Mouse (Mus musculus) lung, embryonic 14.5 days (tissue): ENCODE data around the gene Tmpo. TPM values are rescaled to one million over a fixed set of nuclear protein-coding genes. Genes with fewer than 3 reads are reported as not detected.

Experiments used
- ATAC-seq: fragments of 200-750 bp; cut with Nextera tagmentation; 2 replicates; pipeline ENCODE4 v1.8.0; 2017; ENCODE audit warnings: mild to moderate bottlenecking, moderate TSS enrichment, moderate library complexity; ENCODE audit not compliant: insufficient read depth
- DNase-seq: peaks from one replicate; pipeline ENCODE4 v3.0.0-alpha.2; 2015
- H3K27ac ChIP-seq: fragments of 300-500 bp; sonication (generic); 2 replicates; pipeline ENCODE4 v1.5.1; 2014; ENCODE audit warnings: low read depth, mild to moderate bottlenecking, moderate library complexity
- H3K27me3 ChIP-seq: fragments of 300-500 bp; sonication (generic); 2 replicates; pipeline ENCODE4 v1.6.1; 2014; ENCODE audit warnings: low read length, control low read depth; ENCODE audit not compliant: insufficient read depth
- H3K36me3 ChIP-seq: fragments of 300-500 bp; sonication (generic); 2 replicates; pipeline ENCODE4 v1.6.1; 2014; ENCODE audit warnings: control low read depth; ENCODE audit not compliant: insufficient read depth
- H3K4me1 ChIP-seq: fragments of 300-500 bp; sonication (generic); 2 replicates; pipeline ENCODE4 v1.6.1; 2014; ENCODE audit warnings: antibody characterized with exemption, control low read depth; ENCODE audit not compliant: insufficient read depth
- H3K4me2 ChIP-seq: fragments of 300-500 bp; sonication (generic); 2 replicates; pipeline ENCODE4 v1.6.1; 2014; ENCODE audit warnings: mild to moderate bottlenecking
- H3K4me3 ChIP-seq: fragments of 300-500 bp; sonication (generic); 2 replicates; pipeline ENCODE4 v1.5.1; 2014; ENCODE audit warnings: low read depth, low read length
- H3K9ac ChIP-seq: fragments of 300-500 bp; sonication (generic); 2 replicates; pipeline ENCODE4 v1.6.1; 2014
- H3K9me3 ChIP-seq: fragments of 300-500 bp; sonication (generic); 2 replicates; pipeline ENCODE4 v1.6.1; 2016; ENCODE audit warnings: low read depth, low read length, control low read depth
- CTCF ChIP-seq: IDR thresholded peaks from 2 replicates; pipeline ENCODE4 v1.5.1; 2016; ENCODE audit warnings: antibody characterized with exemption, low read depth
- WGBS: fragments of 180-500 bp; shearing (Covaris S2); extraction: QIAGEN DNeasy Blood & Tissue Kit; methylation state at CpG from one replicate; pipeline ENCODE4 v1.1.7; 2014; 5-methylcytosine and 5-hydroxymethylcytosine counted together
- polyA plus RNA-seq: library from polyadenylated mRNA; unstranded; fragments of >200 nt; fragmentation: Nextera tagmentation; extraction: Ambion mirVana; gene quantifications from 2 replicates; pipeline ENCODE4 v1.2.1, GENCODE M21; 2014

The Tmpo gene
- polyA plus RNA-seq, 1 experiment from 2014 or later, result 337 TPM

DNA sequence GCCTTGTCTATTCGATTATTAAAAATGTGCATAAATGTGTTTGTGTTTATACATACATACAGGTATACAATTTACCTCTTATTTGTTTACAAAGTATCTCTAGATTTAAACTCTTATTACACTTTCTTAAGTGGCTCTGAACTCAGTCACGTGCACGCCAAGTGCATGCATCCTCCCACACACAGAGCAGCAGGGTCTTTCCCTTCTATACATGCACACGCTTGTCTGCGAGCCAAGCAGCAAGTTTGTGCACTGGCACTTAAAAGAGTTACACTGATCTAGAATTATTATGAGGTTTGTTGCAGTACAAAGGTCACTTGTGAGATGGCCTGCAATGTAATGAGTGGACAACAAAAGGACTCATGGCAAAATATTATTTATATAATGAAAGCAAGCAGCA, 20.1 kb downstream of the Tmpo start:
- peaks cover 92% of the 10 kb centered on the region for H3K36me3 ChIP-seq
- no peak overlapping the region for H3K27ac ChIP-seq
- no peak overlapping the region for H3K4me3 ChIP-seq
- H3K4me1 ChIP-seq, result no peaks in the 10 kb centered on the region
- ATAC-seq (no peak), DNase-seq (no peak)
- no peaks in the 10 kb centered on the region for H3K9me3 ChIP-seq
- 91% methylated on average over 5 of the region's 5 CpGs for WGBS
- TF ChIP-seq CTCF, result no peak
- no peak overlapping the region for H3K4me2 ChIP-seq
- H3K9ac ChIP-seq, result no peak overlapping the region
- H3K27me3 ChIP-seq, result no peaks in the 10 kb centered on the region

DNA sequence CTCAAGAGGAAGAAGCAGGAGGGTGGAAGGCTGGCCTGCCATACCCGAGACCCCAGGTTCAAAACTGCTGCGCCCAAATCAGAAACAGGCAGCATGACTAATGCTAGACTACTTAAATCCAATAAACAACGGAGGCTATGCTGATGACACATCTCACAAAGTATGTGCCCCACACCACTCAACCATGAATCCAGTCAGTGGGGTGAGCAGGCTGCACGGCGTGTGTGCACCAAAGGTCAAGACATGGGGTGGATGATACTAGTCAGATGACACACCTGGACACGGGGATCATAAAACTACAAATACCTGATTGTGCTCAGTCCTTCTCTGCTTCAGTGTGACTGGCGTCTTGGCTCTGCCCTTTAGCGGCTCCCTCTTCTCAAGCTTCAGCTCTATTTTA, 22.7 kb downstream of the Tmpo start:
- TF ChIP-seq CTCF, result no peak
- Histone ChIP-seq H3K4me1 (no peaks in the 10 kb centered on the region), H3K4me3 (no peak overlapping the region), H3K4me2 (no peak overlapping the region), H3K27ac (no peak overlapping the region), H3K36me3 (peaks cover 97% of the 10 kb centered on the region), H3K9me3 (no peaks in the 10 kb centered on the region), H3K27me3 (no peaks in the 10 kb centered on the region), H3K9ac (no peak overlapping the region)
- WGBS, result 75% methylated on average over 8 of the region's 8 CpGs
- ATAC-seq (0 out of 2 replicates have a peak, but pooled peaks have one; percentile 25), DNase-seq (no peak)

- Histone ChIP-seq H3K9me3 (no peaks in the 10 kb centered on the region), H3K9ac (no peak overlapping the region), H3K4me1 (no peaks in the 10 kb centered on the region), H3K4me2 (no peak overlapping the region), H3K36me3 (peaks cover 95% of the 10 kb centered on the region), H3K27ac (no peak overlapping the region), H3K27me3 (no peaks in the 10 kb centered on the region), H3K4me3 (no peak overlapping the region)
- ATAC-seq (peak; percentile 21; the same call in 1 of the 2 replicates), DNase-seq (no peak)
- WGBS, result 74% methylated on average over 6 of the region's 6 CpGs
- no peak for TF ChIP-seq CTCF
These were observed 24.8 kb downstream of the Tmpo start for GRCm38 (mm10) chr10:91156338-91156737.

GRCm38 (mm10) chr10:91153894-91154503, 27.1 kb downstream of the Tmpo start:
- H3K27me3 ChIP-seq, result no peaks in the 10 kb centered on the region
- 88% methylated on average over 10 of the region's 10 CpGs for WGBS
- no peak overlapping the region for H3K4me2 ChIP-seq

DNA sequence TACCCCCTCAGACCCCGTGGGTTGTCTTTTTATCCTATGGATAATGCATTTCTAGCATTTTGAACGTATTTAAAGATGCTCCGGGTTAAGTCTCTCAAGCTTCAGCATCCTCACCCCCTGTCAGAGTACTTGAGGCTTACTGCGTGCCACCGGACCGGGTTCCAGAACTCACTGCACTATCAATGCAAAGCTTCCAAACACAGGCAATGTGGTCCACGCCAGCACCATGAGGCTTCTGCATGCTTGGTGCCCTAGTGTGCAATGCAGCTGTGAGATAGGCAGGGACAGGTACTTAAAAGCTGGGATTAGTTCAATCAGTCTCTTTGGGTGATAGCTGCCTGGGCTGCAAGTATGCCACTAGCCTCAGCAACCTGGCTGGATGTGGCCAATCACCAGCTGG, 35.7 kb downstream of the Tmpo start:
- ATAC-seq, result no peak; the same call in 1 of the 2 replicates
- no peak overlapping the region for H3K4me2 ChIP-seq

More at GRCm38 (mm10) chr10:91153894-91154503, 27.1 kb downstream of the Tmpo start:
- Histone ChIP-seq H3K4me3 (no peak overlapping the region), H3K9me3 (no peaks in the 10 kb centered on the region), H3K9ac (no peak overlapping the region), H3K36me3 (peaks cover 97% of the 10 kb centered on the region), H3K4me1 (no peaks in the 10 kb centered on the region), H3K27ac (no peak overlapping the region)
- TF ChIP-seq CTCF, result no peak
- no peak for ATAC-seq
- no peak for DNase-seq

DNA sequence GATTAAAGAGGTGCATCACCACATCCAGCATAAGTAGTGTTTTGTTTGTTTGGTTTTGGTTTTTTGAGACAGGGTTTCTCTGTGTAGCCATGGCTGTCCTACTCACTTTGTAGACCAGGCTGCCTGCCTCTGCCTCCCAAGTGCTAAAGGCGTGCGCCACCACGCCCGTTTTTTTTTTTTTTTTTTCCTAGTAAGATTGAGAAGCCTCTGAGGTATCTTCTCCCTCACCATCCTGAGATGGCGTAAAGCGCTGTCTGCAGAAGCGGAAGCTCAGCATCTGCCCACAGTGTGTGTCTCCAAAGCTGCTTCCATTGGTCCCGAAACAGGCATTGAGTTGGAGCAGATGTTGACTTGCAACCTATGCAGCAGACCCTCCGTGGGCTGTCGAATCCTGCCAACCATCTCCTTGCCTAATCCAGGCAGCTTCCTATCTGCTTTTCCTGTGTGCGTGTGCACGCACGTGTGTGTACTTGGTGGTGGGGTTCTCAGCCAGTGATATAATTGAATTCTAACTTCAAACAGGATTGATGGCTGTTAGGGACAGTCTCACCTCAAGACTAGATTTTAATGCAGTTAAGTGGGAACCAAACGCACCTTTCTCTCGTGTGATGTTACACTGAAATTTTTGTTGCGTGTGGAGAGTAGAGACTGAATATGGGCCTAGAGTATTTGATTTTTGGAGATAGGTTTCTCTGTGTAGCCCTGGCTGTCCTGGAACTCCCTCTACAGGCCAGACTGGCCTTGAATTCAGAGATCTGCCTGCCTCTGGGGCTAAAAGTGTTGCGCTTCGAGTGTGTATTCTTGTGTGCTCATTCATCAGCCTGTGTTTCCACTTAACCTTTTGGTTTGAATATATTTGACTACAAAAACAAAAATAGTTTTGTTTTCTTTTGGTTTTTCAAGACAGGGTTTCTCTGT, 37.5 kb downstream of the Tmpo start:
- Histone ChIP-seq H3K27me3 (no peaks in the 10 kb centered on the region), H3K9ac (no peak overlapping the region), H3K27ac (no peak overlapping the region), H3K9me3 (no peaks in the 10 kb centered on the region), H3K4me2 (no peak overlapping the region), H3K36me3 (peaks cover 36% of the 10 kb centered on the region), H3K4me3 (no peak overlapping the region), H3K4me1 (no peaks in the 10 kb centered on the region)
- WGBS, result 63% methylated on average over 18 of the region's 18 CpGs
- TF ChIP-seq CTCF, result peak; percentile 31
- no peak for DNase-seq
- peak; percentile 35 for ATAC-seq

More for the DNA sequence above, 35.7 kb downstream of the Tmpo start:
- Histone ChIP-seq H3K9ac (no peak overlapping the region), H3K36me3 (peaks cover 54% of the 10 kb centered on the region), H3K27ac (no peak overlapping the region), H3K4me3 (no peak overlapping the region), H3K27me3 (no peaks in the 10 kb centered on the region), H3K9me3 (no peaks in the 10 kb centered on the region), H3K4me1 (no peaks in the 10 kb centered on the region)
- DNase-seq, result no peak
- 97% methylated on average over 7 of the region's 7 CpGs for WGBS
- TF ChIP-seq CTCF, result no peak

DNA sequence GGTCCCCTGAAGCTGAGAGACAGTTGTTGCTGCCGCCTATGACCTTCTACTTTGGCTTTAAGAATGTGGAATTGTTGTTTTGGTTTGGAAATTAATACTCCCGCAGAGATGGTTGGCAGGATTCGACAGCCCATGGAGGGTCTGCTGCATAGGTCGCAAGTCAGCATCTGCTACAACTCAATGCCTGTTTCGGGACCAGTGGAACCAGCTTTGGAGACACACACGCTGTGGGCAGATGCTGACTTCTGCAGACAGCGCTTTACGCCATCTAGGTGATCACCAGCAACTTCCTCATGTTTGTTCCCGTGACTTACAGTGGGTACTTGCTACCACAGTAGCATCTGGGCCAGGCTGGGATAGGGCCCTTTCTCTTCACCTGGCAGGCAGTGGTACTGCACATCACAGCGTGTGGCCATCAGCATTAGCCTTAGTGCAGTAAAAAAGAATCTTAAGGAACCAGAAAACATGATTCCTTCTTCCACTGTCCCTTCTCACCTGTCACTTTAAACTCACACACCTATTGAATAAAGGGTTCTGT, 38.4 kb downstream of the Tmpo start:
- DNase-seq (no peak), ATAC-seq (no peak)
- Histone ChIP-seq H3K9me3 (no peaks in the 10 kb centered on the region), H3K4me3 (no peak overlapping the region), H3K27ac (no peak overlapping the region), H3K36me3 (peaks cover 31% of the 10 kb centered on the region), H3K4me1 (no peaks in the 10 kb centered on the region), H3K9ac (no peak overlapping the region), H3K27me3 (no peaks in the 10 kb centered on the region), H3K4me2 (no peak overlapping the region)
- TF ChIP-seq CTCF, result peak; percentile 27; the same call in 1 of the 2 replicates
- WGBS, result 73% methylated on average over 10 of the region's 10 CpGs
